Mouse (Mus musculus) neutrophil, adult 59 days (primary cell): Measurements from ENCODE around the gene Calca. TPM values are rescaled to one million over a fixed set of nuclear protein-coding genes. Genes with fewer than 3 reads are reported as not detected.

Experiments
- total RNA-seq, 2 experiments: library from RNA; stranded (reverse); gene quantifications; 1 replicate in 1 of 2; 2 replicates in 1 of 2; pipeline ENCODE4 v1.2.4; 2023

The Calca gene
- not detected for total RNA-seq

GRCm38 (mm10) chr7:114636102-114636501 lies at the start of gene Calca:
TSS of gene Calca (minus strand) at chr7:114636357.

Other genes starting within 250 kb of the Calca start
- 1 to 10 TPM; 4.6 to 6.5 TPM for gene Pde3b, start 221.1 kb downstream of the Calca start, total RNA-seq
- gene Cyp2r1, start 73.4 kb downstream of the Calca start, total RNA-seq = 1 to 10 TPM in 1 of 2 experiments, under 1 TPM in 1; 0.49 to 1.1 TPM
- not detected for gene Calcb, start 82.3 kb upstream of the Calca start, total RNA-seq
- gene Insc, start 107.3 kb upstream of the Calca start, total RNA-seq = under 1 TPM; 0.20 to 0.53 TPM